Mouse (Mus musculus) cerebellum, postnatal 4 days (tissue): ENCODE data around the gene Cers6.

Source experiments
- DNase-seq, 2 experiments: peaks; one replicate each; pipeline ENCODE4 v3.0.0; 2022; ENCODE audit warnings: low spot score in 2 of 2, mixed read lengths in 1 of 2

The Cers6 gene

DNA sequence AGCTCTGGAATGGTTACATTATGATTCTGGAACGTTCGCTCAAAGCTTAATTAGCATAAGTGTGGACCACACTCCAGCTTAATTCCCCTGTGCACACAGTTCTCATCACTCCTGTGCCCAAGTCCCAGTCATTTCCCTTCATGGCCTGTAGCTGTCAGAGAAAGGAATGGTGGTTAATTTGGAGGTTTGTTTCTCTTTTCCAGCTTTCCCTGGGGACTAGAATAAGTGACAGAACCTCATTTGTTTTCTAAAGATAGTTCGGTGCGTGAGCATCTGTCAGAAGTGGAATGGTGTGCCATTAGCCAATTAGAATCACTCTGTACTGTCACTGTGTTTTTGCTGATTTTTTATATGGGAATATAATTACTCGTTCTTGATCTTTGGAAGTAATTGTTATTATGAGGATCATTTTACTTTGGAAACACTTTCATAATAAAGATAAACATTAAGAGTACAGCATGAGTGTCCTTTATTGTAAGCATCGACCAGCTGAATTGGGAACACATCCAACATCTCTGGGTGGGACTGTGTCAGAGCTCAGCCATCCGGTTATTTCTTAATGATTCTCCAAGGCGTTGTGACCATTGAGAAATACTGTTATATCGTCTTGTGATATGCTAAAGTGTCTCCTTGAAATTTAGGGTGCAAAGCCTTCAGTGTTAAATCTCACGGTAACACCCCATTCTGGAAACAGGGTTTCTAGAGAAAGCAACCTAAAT lies 252.7 kb downstream of the Cers6 start:
- DNase-seq = no peak

DNA sequence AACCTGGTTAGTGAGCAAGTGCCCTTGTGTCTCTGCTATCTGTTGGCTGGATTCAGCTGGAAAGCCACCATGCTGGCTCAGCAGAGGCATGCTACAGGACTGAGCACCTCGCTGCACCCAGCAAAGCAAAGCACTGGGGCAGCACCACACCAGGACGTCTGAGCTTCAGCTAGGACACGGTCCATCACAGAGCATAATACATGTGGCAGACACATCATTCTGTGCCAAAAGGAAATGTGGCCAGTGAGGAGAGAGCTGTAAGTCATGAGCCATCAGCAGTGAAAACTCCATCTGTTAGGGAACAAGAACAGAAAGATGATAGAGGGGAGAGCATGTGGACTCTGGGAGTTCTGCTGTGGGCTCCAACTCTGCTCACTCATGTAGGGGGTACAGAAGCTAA lies 254.7 kb downstream of the Cers6 start:
- DNase-seq = no peak

DNA sequence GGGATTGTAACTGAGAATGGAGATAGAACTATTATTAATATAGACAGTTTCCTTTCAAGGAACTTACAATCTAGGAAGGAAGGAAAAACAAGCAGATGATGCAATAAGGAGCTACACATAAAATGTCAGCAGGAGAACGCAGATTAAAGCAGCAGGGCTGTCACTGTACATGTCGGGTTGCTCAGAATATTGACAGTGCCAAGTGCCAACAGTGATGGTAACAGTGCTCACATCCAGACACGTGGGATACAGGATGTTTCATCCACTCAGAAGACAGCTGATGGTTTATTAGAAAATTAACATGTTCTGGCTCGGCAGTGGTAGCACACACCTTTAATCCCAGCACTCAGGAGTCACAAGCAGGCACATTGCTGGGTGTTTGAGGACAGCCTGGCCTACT lies 255.5 kb downstream of the Cers6 start:
- no peak for DNase-seq

DNA sequence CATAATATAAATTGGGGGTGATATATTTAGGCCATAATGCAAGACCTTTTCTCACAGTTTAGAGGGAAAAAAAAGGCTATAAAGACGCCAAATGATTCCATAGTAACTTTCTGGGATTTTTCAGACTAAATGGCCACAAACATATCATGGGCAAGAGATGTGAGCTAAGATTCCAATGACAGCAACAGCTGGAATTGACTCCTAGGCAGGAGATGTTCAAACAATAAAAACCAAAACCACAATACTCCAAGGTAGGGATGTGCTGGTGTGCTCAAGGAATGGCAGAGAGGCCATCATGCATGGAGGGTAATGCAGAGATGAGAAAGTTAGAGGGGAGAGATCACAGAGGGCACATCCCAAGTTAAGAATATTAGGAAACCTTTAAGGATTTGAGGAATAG lies 257.8 kb downstream of the Cers6 start:
- no peak for DNase-seq

DNA sequence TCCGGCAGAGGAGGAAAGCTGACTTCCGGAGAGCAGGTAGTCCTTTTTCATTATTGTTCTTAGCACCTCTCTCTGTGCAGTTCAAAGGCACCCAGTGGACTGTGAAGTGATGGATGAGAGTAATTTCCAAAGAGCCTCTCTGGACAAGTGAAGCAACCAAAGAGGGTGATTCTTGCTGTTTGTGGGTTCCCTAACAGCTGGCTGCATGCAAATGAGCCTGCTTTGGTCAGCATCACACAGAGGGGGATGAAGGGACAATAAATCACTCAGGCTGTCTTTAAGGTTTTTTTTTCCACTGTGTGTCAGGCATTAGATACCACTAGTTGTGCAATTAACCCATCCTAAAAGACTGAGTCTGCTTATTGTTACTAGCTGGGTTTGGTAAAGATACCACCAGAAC lies 258.5 kb downstream of the Cers6 start:
- DNase-seq = no peak

DNA sequence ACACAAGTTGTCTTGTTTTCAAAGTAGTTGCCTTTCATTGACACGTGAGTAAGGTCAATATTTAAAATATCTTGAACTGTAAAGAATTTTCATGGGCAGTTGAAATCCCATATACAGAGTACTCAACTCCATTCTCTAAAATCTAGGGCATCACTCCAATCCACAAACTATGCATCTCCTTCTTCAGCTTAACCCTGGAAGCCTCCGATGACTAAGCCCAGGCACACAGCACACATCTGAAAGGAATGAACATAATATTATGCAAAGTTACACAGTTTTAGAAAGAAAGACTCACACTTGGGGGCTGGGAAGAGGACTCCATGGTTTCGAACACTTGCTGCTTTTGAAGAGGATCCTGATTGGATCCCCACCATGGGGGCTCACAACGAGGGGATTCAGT lies 260.4 kb downstream of the Cers6 start:
- no peak for DNase-seq

DNA sequence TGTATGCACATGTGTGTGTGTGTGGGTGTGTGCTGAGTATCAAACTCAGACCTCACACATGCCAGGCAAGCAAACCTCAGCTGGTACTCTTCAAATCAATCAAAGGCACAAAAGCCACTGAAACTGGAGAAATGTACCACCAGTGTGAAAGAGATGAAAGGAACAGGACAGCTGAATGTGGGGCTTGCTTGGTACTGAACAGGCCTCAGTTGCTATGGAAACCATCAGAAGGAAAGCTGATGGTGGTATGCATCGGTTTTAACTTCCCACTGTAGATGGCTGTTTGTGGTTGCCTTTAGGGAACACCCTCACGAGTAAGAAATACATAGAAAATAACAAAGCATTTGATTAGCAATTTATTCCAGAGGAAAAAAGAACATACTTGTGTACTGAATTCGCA lies 264.2 kb downstream of the Cers6 start:
- no peak for DNase-seq

DNA sequence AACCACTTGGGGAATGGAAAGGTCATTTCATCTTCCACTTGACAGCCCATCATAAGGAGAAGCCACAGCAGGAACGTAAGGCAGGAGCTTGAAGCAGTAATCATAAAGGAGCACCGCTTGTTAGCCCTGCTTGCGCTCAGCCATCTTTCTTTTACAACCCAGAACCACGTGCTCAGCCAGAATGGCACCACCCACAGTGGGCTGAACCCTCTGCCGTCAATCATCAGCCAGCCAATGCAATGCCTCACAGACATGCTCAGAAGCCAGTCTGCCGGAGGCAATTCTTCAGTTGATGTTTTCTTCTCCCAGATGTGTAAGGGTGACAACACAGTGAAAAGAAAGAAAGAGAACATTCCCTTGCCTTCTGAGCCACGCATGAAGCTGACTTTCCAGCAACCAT lies 267.1 kb downstream of the Cers6 start:
- no peak for DNase-seq

DNA sequence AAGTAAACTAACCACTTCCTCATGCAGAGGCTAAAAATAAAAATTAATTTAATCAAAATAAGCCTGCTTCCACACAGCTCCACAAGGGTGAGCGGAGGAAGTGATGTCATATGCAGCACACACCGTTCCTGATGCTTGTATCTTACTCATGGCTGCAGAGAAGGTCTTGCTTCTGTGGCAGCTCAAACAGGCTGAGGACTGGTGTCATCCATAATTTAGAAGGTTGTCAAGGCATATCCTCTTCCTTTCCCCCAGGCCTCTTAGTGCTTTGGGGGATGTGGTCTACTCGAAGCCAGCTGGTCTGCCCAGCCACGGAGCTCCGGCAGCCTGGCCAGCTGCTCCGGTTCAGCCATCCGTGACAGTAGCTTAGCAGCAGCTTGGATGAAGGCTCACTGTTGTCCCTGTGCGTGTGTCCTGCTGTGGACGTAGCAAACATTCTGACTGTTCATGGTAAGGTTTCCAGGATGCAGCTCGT lies 267.7 kb downstream of the Cers6 start:
- DNase-seq = peak in 1 of 2 experiments; percentile 46

DNA sequence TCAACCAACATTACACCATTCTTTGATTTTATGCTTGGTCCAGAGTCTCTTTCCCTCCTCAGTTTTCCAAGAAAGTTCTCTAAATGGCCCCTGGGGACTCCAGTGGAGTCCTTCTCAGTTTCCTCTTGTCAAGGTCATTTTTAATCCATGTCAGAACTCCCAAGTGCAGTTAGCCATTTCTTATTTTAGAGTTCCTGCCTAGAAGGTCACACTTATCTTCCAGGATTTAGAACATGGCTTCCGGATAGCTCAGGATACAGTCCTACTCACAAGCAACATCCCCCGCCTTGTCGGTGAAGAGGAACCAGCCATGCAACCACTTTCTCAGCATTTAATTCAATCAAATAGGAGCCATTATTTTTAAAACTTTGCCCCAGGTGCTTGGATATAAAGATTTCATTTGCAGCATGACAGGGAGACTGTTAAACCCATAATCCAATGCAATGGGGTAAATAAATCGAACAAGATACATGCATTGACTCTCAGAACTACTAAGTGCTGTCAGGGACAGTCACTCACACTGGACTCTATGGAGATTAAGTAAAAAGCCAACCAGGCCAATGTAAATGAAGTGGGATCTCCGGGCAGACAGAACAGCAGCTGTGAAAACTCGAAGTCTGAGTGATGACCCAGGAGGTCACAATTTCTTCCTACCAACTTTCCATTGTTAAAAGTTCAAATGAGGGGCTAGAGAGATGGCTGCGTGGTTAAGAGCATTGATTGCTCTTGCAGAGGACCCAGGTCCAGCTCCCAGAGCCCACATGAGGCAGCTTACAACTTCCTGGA lies 268.4 kb downstream of the Cers6 start:
- DNase-seq = no peak

DNA sequence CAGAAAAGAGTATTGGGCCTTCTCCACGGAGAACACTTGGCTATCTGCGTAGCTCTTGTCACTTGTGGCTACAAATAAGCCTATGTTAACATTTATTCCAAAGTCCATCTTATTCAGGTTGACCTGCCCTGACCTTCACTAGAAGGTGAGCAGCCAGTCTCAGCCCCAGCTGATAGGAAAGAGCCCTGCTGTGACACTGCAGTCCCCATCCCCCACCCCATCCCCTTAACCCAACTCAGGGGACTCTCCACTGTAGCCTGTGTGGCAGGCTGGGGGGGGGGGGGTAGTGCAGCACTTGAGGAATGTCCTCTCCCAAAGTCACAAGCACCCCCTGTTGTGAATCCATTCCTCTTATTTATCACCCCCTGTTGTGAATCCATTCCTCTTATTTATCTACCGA lies 270.8 kb downstream of the Cers6 start:
- no peak for DNase-seq

DNA sequence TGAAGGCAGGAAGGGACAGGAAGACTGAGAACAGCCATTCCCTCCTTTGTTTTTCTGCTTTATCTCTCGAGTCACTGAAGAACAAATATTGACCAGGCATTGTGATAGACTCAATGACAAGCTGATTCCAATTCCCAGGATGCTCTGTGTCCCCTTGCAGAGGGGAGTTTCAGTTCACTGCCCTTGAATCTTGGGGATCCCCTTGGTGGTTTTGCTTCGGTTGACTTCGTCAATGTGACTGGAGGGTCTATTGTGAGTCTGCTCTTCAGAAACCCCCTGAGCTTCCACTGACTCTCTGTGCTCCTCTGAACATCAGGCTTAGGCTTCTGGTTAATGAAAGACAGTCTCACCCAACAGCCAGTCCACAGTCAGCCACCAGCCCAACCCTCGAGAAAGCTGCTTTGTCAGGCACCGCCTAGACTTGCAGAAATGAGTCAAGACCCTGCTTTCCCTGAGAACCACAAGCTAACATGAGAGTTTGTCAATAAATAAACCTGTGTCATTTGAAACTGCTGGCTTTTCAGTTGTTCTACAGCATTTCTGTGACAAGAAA lies 271.3 kb downstream of the Cers6 start:
- DNase-seq = no peak

DNA sequence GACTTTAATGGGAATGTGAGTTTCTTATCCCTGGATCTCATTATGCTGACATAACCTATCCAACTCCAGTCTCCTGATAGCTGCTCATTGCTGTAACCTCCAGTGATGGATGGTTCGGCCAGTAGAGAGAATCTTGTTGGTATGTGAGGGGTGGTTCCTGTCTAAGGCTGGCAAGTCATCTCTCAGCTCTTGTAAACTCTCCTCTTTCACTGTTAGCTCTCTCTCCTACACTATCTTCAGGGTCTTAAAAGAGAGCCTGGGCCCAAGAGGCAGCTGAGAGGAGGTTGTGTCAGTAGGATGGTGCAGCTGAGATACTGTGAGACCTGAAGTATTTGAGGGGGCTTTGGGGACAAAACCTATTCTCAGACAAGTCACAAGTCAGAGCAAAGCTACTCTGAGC lies 272.9 kb downstream of the Cers6 start:
- DNase-seq = no peak

DNA sequence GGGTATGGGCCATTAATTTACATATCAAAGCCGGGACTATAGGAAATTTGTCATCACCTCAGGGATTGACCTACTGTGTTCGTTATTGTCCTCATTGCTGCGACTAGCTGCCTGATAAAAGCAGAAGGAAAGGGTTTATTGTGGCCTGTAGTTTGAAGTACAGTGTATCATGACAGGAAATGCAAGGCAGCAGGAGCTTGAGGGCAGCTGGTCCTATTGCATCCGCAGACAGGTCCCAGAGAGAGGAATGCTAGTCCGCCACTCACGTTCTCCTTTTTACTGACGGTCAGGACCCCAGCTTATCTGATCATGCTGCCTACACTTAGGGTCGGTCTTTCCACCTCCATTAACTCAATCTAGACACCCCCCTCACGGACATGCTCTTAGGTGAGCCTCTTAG lies 273.7 kb downstream of the Cers6 start:
- no peak for DNase-seq

DNA sequence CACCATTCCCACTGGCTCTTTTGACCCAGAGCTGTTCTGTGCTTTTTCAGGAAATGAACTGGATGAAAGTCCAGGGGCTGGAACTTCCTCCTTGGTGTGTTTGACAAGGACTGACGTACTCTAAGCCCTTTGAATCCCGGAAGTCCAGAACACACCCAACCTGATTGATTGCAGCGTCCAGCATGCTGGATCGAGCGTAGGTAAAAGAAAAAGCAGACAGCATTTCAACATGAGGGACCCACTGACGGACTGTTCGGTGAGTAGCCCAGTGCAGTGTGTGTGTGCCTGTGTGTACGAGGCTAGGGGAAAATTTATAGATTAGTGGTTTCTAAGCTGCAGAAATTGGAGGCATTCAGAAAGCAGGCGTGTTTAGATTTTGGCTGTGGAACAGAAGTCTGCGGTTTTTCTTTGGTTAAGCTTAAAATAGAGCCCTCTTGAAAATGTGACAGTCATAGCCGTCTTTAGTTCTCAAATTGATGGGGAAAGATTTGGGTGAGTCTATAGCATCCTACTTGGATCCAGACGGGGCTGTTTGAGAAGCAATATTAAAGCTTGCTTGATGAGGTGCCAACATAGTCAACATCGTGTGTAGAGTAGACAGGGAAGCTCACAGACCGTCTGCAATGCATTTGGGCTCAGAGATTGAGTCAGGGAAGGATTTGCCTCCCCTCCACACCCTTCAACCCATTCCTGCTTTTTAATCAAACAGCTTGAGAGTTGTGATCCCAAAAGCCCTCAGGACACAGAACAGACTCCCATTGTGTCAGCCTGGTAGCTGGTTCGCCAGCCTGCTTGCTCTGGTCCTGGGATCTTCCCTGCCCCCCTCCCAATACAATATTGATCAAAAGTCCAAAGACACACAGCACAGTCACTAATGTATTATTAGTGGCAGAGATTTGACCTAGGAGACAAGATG lies 274.7 kb downstream of the Cers6 start, which contains the start of gene Nostrin:
TSS of gene Nostrin (plus strand) at position 140 of the 916 bp plus-strand sequence.
- no peak for DNase-seq

DNA sequence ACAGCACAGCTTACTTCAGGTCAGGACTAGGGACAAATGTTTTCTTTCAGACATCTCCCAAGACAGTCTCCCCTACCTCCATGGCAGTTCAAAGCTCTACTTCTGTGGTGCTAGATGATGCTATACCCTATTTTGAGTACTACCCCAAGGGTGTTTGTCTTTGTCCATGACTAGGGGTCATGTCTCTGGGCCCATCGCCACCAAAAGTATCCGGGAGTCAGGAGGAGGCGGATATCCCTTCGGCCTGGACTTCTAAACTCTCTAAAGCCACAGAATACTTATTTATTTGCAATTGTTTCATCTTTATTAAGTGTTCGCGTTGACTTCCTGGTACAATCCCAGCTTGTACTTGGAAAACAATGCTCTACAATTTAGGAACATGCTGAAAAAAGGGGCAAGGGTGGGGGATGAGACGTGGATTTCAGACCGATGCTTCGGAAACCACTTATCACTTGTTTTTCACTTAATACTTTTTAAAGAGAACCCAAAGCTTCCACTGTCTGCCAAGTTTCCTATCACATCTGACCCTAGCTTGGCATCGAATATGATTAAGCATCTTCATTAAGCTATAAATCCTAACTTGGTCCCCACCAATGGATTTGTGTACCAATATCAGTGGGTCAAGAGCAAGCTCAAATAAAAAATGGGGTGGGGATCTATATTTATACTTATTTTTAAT lies 276.3 kb downstream of the Cers6 start:
- DNase-seq = no peak

DNA sequence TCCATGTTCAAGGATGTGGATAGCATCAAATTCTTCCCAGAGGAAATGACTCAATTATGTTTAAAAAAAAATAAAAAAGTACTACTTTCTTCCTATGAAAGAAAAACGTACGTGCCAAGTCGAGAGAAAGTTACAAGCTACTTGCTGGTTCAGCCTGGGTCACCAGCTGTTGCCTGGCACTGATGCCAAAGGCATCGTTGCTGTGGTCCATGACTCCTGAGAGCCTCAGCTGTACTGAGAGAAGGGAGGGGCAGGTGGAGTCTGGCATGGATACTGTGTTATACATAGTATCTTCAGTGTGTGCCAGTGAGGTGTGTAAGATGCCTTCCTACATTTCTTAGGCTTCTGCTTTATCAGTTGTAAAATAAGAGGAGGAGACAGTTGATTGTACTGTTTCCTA lies 277.5 kb downstream of the Cers6 start:
- DNase-seq = no peak

DNA sequence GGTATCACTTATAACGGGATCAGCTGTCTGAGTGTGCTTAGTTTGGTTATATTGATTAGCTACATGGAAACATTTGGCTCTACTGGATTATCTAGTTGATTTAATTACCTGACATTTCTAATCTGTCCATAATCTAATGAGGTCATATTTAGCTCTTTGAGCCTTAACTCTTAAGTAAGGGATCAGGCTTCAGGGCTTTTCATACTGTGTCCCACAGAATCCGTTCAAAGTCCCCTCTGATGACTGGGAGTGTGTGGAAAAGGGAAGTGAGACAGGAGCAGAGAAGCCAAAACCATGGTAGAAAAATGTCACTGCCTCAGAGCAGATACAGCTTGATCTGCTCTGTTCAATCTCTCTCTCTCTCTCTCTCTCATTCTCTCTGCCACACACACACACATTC lies 279.0 kb downstream of the Cers6 start:
- DNase-seq = no peak

DNA sequence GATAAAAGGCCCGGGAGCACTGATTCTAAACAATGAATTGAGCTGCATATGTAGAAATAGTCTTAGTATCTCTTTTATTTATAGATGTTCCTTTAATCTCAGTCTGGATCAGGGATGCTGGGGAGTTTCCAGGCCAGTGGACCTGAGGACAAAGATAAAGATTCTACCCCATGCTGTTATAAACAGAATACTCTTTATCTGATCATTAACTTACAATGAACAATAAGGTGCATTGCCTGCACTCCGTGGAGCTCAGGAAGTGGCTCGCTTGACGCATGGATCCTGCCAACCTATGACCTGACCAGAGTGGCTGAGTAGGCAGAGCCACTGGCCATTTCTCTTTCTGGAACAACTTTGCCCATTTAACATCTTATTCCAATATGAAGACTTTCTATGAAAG lies 279.6 kb downstream of the Cers6 start:
- no peak for DNase-seq

DNA sequence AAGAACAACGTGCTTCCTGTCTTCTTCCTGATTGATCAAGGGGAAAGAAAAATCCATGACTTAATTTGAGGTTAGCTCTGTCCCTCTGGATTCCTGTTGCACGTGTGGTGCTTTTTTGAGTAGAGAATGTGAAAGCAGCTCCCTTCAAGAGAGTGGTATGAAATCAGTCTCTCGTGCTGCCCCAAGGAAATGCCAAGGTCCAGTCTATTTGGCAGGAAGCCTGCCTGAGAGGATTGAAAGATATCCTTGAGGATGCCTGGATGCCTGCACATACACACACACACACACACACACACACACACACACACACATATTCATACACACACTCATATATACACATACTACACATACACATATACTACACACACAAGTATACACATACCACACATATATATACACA lies 287.4 kb downstream of the Cers6 start:
- DNase-seq = no peak

DNA sequence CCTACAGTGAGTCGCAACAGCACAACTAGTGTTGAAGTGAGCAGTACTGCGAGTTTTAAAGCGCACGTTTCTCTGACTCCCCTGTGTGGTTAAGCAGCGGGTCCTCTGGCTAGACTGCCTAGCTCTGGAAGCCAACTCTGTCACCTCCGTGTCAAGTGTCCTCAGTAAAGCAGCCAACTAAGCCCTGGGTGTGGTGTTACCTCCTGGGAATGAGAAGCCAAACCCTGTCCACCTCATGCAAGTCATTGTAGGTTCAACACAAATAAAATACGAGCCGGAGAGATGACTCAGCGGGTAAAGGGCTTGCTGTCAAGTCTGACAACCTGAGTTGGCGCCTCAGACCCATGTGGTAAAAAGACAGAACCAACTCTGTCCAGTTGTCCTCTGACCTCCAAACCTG lies 287.9 kb downstream of the Cers6 start:
- DNase-seq = no peak
